Mouse (Mus musculus): ENCODE results near the gene Macrod2. TPM values are rescaled to one million over a fixed set of nuclear protein-coding genes. Genes with fewer than 3 reads are reported as not detected.

Gene Macrod2
- total RNA-seq, 1 experiment from 2014 or later, result 7.5 TPM

GRCm38 (mm10) chr2:140912179-140912578 lies 517.1 kb downstream of the Macrod2 start:
- DNase-seq, result no peak

- no peak for DNase-seq
Measured at GRCm38 (mm10) chr2:140912931-140913330, 517.8 kb downstream of the Macrod2 start.

- DNase-seq, result no peak
Measured at GRCm38 (mm10) chr2:140913679-140914412, 518.7 kb downstream of the Macrod2 start.

GRCm38 (mm10) chr2:140926922-140927321 lies 531.8 kb downstream of the Macrod2 start:
- no peak for DNase-seq

GRCm38 (mm10) chr2:140934483-140934882 lies 539.4 kb downstream of the Macrod2 start:
- DNase-seq, result no peak

- no peak for DNase-seq
Measured at GRCm38 (mm10) chr2:140949461-140949860, 554.4 kb downstream of the Macrod2 start.

- DNase-seq, result no peak
Measured at GRCm38 (mm10) chr2:140959246-140959645, 564.1 kb downstream of the Macrod2 start.

- no peak for DNase-seq
Measured at GRCm38 (mm10) chr2:140970181-140970580, 575.1 kb downstream of the Macrod2 start.

- no peak for DNase-seq
Measured at GRCm38 (mm10) chr2:140971845-140972244, 576.7 kb downstream of the Macrod2 start.

DNA sequence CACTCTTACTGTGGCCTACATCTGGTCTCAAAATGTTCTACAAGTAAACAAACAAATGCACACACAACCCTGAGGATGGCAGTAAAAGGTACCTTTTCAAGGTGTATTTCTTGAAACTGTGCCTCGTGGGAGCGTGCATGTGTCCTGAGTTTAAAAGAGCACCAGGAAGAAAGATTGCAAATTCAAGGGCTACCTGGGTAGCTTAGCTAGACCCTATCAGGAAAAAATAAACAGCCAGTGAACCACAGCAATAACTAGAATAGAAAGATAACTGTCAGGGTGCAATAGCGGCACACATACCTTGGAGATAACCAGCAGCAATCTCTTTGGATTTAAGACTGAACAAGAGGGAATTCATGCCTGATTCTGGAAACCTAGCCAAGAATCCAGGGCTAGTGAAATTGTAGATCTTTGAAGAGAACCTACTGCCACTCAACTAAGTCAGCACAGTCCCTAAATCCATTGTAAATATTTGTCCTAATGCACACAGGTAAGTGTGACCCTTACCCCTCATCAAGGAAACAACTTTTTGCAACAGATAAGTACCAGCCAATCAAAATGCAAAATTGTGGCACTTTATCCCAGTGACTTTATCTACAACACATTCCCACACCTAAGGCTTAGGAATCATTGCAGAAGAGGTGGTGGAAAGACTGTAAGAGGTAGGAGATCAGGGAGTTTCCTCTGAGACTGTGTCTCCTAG lies 590.7 kb downstream of the Macrod2 start:
- DNase-seq, result no peak

GRCm38 (mm10) chr2:141003846-141004245 lies 608.7 kb downstream of the Macrod2 start:
- DNase-seq, result no peak

DNA sequence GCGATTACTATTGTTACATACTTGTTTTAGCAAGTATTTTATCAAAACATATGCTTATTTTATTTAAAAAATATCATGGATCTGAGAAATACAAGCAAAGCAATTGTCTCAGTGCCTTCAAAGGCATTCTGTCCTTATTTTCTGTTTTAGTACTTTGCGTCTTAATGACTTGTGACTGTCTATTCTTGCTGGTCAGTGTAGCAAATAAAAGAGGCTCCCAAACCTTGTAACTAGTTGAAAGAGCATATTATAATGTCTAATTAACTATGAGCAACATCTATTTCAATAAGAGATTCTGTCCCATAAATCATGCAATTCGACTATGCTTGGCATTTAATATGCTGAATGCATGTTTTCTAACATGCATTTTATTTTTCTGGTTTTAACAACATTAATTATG lies 609.2 kb downstream of the Macrod2 start:
- DNase-seq, result no peak

DNA sequence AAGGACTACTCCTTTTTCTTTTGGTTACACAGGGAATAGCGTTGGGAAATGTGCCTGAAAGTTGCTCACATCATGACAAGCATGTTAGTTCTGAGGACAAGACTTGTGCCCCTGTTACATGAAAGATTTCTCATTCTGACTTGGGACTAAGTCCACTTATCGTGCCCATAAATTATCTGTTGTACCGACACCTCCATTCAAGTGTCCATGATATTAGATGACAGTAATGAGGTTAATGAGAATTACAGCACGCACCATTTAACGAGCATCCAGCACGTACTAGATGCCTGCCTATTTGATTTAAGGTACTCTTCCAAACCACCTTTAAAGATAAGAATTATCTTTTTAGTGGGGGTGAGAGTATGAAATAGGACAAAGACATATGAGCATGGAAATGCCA lies 610.5 kb downstream of the Macrod2 start:
- no peak for DNase-seq

GRCm38 (mm10) chr2:141007725-141008124 lies 612.6 kb downstream of the Macrod2 start:
- DNase-seq, result no peak

GRCm38 (mm10) chr2:141008458-141008857 lies 613.3 kb downstream of the Macrod2 start:
- no peak for DNase-seq

GRCm38 (mm10) chr2:141013443-141014165 lies 618.5 kb downstream of the Macrod2 start:
- peak; percentile 70 for DNase-seq

DNA sequence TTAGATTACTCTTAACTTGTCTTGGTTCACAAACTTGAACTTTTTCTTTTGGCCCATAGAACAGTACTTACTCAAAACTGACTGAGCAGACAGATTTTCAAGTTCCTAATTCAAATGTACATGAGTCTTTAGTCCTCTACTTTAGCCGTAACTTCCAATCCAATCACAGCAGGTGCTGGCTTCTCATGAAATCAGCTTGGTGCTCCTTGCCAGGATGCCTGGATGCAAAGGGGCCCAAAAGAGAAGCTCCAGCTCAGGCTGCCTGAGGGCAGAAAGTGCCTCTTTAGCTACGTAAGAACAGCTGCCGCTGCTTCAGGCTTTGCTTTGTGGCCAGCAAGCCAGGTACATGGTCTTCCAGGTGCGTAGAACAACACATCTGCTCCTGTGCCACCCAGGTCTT lies 627.9 kb downstream of the Macrod2 start:
- DNase-seq, result no peak

GRCm38 (mm10) chr2:141023916-141024315 lies 628.8 kb downstream of the Macrod2 start:
- no peak for DNase-seq

DNA sequence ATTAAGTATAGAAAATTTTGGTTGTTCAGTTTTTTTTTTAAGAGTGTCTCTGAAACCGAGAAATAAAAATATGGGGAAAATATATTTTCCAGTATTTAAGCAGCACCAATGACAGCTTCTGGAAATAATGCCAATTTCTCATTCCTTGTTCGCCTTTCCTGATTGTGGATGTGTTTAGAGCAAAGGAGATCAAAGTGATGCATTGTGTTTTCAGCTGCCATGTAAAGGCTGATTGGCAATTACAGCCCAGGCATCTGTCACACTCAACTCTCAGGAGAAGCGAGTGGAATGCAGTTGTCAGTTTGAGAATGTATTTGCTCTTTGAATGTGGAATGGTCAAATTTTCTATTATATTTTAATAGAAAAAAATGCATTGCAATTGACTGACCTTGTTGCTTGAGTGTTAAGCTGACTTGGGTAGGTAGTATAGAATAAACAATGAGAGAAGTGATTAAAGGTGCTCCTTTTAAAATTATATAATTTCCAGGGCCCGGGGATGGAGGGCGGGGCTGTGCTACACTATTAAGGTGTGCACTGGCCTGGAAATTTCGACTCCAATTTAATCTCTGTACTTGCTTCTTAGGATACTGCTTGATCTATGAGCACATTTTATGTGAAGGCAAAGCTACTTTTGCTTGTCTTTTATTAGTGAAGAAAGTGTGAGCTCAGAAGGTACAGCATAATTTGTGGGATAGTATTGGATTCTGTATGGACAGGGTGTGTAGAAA lies 629.4 kb downstream of the Macrod2 start:
- DNase-seq, result no peak

- DNase-seq, result no peak
Measured at GRCm38 (mm10) chr2:141056685-141057454, 661.8 kb downstream of the Macrod2 start.

GRCm38 (mm10) chr2:141057455-141057833 lies 662.3 kb downstream of the Macrod2 start:
- DNase-seq, result no peak

Measured in adrenal gland, postnatal 14 days (tissue).